Mouse (Mus musculus) CH12.LX (cell line): ENCODE measurements around the gene Hist1h2bf. TPM values are rescaled to one million over a fixed set of nuclear protein-coding genes. Genes with fewer than 3 reads are reported as not detected.
"Not testable (repeated sequence)": the region's sequence is repeated elsewhere in the genome, so short reads cannot be mapped to it uniquely, and the experiment has no call there.

Experiments
- DNase-seq: peaks from one replicate; pipeline ENCODE4 v3.0.0-alpha.2; 2013; ENCODE audit errors: extremely low read depth
- H3K27ac ChIP-seq: 2 replicates; pipeline ENCODE4 v1.5.1; 2012; ENCODE audit warnings: low read depth, mild to moderate bottlenecking, control low read depth, moderate library complexity; ENCODE audit not compliant: insufficient read depth
- H3K27me3 ChIP-seq: replicated peaks from 2 replicates; pipeline ENCODE3; 2012; ENCODE audit warnings: inconsistent platforms
- H3K36me3 ChIP-seq, 2 experiments: replicated peaks in 1 of 2; 2 replicates each; pipeline versions ENCODE3 to v1.6.1; 2012; ENCODE audit warnings: inconsistent platforms in 1 of 2, low read length in 1 of 2, mild to moderate bottlenecking in 1 of 2, mixed read lengths in 1 of 2, moderate library complexity in 1 of 2; ENCODE audit not compliant: control insufficient read depth in 1 of 2, insufficient read depth in 1 of 2
- H3K4me1 ChIP-seq, 2 experiments: 2 replicates each; pipeline ENCODE4 v1.6.1; 2012; ENCODE audit warnings: inconsistent platforms in 1 of 2, moderate library complexity in 1 of 2; ENCODE audit not compliant: insufficient read depth in 2 of 2, control insufficient read depth in 1 of 2
- H3K4me2 ChIP-seq: 2 replicates; pipeline ENCODE4 v1.6.1; 2012; ENCODE audit warnings: low read depth, mild to moderate bottlenecking, control low read depth; ENCODE audit not compliant: poor library complexity, insufficient read depth, severe bottlenecking
- H3K4me3 ChIP-seq, 3 experiments: fragments of 150-350 bp in 1 of 3; sonication (generic) in 1 of 3; replicated peaks in 1 of 3; 2 replicates each; pipeline versions ENCODE3 to v1.5.1; 2011 to 2012; ENCODE audit warnings: low read depth in 2 of 3, low read length in 2 of 3, mild to moderate bottlenecking in 2 of 3, moderate library complexity in 2 of 3, control low read depth in 1 of 3, improper control_type of control experiment in 1 of 3, inconsistent platforms in 1 of 3, mixed read lengths in 1 of 3; ENCODE audit not compliant: poor library complexity in 1 of 3
- H3K79me2 ChIP-seq: replicated peaks from 2 replicates; pipeline ENCODE4 v1.6.1; 2012; ENCODE audit warnings: mild to moderate bottlenecking, moderate library complexity; ENCODE audit not compliant: control insufficient read depth, poor library complexity, insufficient read depth, severe bottlenecking; ENCODE audit errors: extremely low read depth
- H3K9ac ChIP-seq: 2 replicates; pipeline ENCODE4 v1.6.1; 2012; ENCODE audit warnings: low read depth, mild to moderate bottlenecking, control low read depth, moderate library complexity; ENCODE audit not compliant: insufficient read depth
- H3K9me3 ChIP-seq: replicated peaks from 2 replicates; pipeline ENCODE3; 2012; ENCODE audit warnings: low read length, inconsistent platforms, mixed read lengths
- BHLHE40 ChIP-seq: IDR thresholded peaks from 2 replicates; pipeline ENCODE4 v1.6.1; 2011; ENCODE audit warnings: mild to moderate bottlenecking, low read depth, low read length, improper control_type of control experiment
- CHD1 ChIP-seq: IDR thresholded peaks from 2 replicates; pipeline ENCODE4 v1.6.1; 2012; ENCODE audit warnings: low read depth, low read length, improper control_type of control experiment, inconsistent platforms
- CTCF ChIP-seq, 2 experiments: IDR thresholded peaks in 1 of 2; conservative IDR thresholded peaks in 1 of 2; 2 replicates each; pipeline ENCODE4 v1.5.1; 2011 to 2012; ENCODE audit warnings: low read depth in 2 of 2, low read length in 2 of 2, improper control_type of control experiment in 1 of 2, inconsistent platforms in 1 of 2, mild to moderate bottlenecking in 1 of 2, moderate library complexity in 1 of 2
- E2F4 ChIP-seq: IDR thresholded peaks from 2 replicates; pipeline ENCODE4 v1.6.1; 2011; ENCODE audit warnings: low read depth, low read length, improper control_type of control experiment; ENCODE audit not compliant: insufficient replicate concordance
- ELF1 ChIP-seq: IDR thresholded peaks from 2 replicates; pipeline ENCODE4 v1.6.1; 2014; ENCODE audit warnings: low read depth, mild to moderate bottlenecking, inconsistent platforms, low read length, improper control_type of control experiment
- ETS1 ChIP-seq: conservative IDR thresholded peaks from 2 replicates; pipeline ENCODE4 v1.6.1; 2012; ENCODE audit warnings: low read depth, mild to moderate bottlenecking, inconsistent platforms, low read length, improper control_type of control experiment, moderate library complexity
- HCFC1 ChIP-seq: IDR thresholded peaks from 2 replicates; pipeline ENCODE4 v1.6.1; 2012; ENCODE audit warnings: low read depth, mild to moderate bottlenecking, inconsistent platforms, low read length, improper control_type of control experiment
- IRF4 ChIP-seq: IDR thresholded peaks from 2 replicates; pipeline ENCODE4 v1.6.1; 2014; ENCODE audit warnings: low read depth, mild to moderate bottlenecking, inconsistent platforms, low read length, improper control_type of control experiment
- JUN ChIP-seq: IDR thresholded peaks from 2 replicates; pipeline ENCODE4 v1.6.1; 2011; ENCODE audit warnings: low read depth, mild to moderate bottlenecking, low read length, improper control_type of control experiment, moderate library complexity; ENCODE audit not compliant: insufficient read depth
- JUND ChIP-seq: conservative IDR thresholded peaks from 2 replicates; pipeline ENCODE4 v1.6.1; 2011; ENCODE audit warnings: low read depth, low read length, improper control_type of control experiment
- KAT2A ChIP-seq: IDR thresholded peaks from 2 replicates; pipeline ENCODE4 v1.6.1; 2012; ENCODE audit warnings: low read length, improper control_type of control experiment, inconsistent platforms; ENCODE audit not compliant: insufficient replicate concordance
- MAFK ChIP-seq: IDR thresholded peaks from 2 replicates; pipeline ENCODE4 v1.6.1; 2011; ENCODE audit warnings: low read length, improper control_type of control experiment; ENCODE audit not compliant: insufficient replicate concordance
- MAX ChIP-seq: IDR thresholded peaks from 2 replicates; pipeline ENCODE4 v1.6.1; 2011; ENCODE audit warnings: low read length, improper control_type of control experiment
- MEF2A ChIP-seq: IDR thresholded peaks from 2 replicates; pipeline ENCODE4 v1.6.1; 2014; ENCODE audit warnings: low read depth, mild to moderate bottlenecking, inconsistent platforms, low read length, improper control_type of control experiment, borderline replicate concordance
- MXI1 ChIP-seq: IDR thresholded peaks from 2 replicates; pipeline ENCODE4 v1.6.1; 2011; ENCODE audit warnings: mild to moderate bottlenecking, low read depth, low read length, improper control_type of control experiment
- MYC ChIP-seq: IDR thresholded peaks from 2 replicates; pipeline ENCODE4 v1.6.1; 2011; ENCODE audit warnings: low read depth, mild to moderate bottlenecking, improper control_type of control experiment, low read length
- NELFE ChIP-seq: IDR thresholded peaks from 2 replicates; pipeline ENCODE4 v1.6.1; 2011; ENCODE audit warnings: low read depth, low read length, improper control_type of control experiment
- PAX5 ChIP-seq: IDR thresholded peaks from 2 replicates; pipeline ENCODE4 v1.6.1; 2012; ENCODE audit warnings: low read length, inconsistent platforms, mixed read lengths
- POLR2A ChIP-seq: IDR thresholded peaks from 2 replicates; pipeline ENCODE4 v1.6.1; 2011; ENCODE audit warnings: low read depth, mild to moderate bottlenecking, improper control_type of control experiment, low read length
- POLR2AphosphoS2 ChIP-seq: IDR thresholded peaks from 2 replicates; pipeline ENCODE4 v1.6.1; 2011; ENCODE audit warnings: low read depth, low read length, improper control_type of control experiment
- RCOR1 ChIP-seq: conservative IDR thresholded peaks from 2 replicates; pipeline ENCODE4 v1.6.1; 2012; ENCODE audit warnings: low read depth, mild to moderate bottlenecking, inconsistent platforms, low read length, improper control_type of control experiment
- SIN3A ChIP-seq: IDR thresholded peaks from 2 replicates; pipeline ENCODE4 v1.6.1; 2012; ENCODE audit warnings: low read length, improper control_type of control experiment, inconsistent platforms
- SMC3 ChIP-seq: IDR thresholded peaks from 2 replicates; pipeline ENCODE4 v1.6.1; 2011; ENCODE audit warnings: low read depth, low read length, improper control_type of control experiment
- TBP ChIP-seq: conservative IDR thresholded peaks from 2 replicates; pipeline ENCODE4 v1.6.1; 2011; ENCODE audit warnings: low read depth, low read length, improper control_type of control experiment
- TCF12 ChIP-seq: IDR thresholded peaks from 2 replicates; pipeline ENCODE4 v1.6.1; 2014; ENCODE audit warnings: low read depth, mild to moderate bottlenecking, inconsistent platforms, low read length, improper control_type of control experiment
- UBTF ChIP-seq: IDR thresholded peaks from 2 replicates; pipeline ENCODE4 v1.6.1; 2012; ENCODE audit warnings: low read depth, mild to moderate bottlenecking, inconsistent platforms, low read length, improper control_type of control experiment, moderate library complexity
- USF2 ChIP-seq: conservative IDR thresholded peaks from 2 replicates; pipeline ENCODE4 v1.6.1; 2011; ENCODE audit warnings: low read depth, low read length, improper control_type of control experiment
- ZC3H11A ChIP-seq: IDR thresholded peaks from 2 replicates; pipeline ENCODE4 v1.6.1; 2012; ENCODE audit warnings: low read depth, mild to moderate bottlenecking, inconsistent platforms, low read length, improper control_type of control experiment
- ZMIZ1 ChIP-seq: IDR thresholded peaks from 2 replicates; pipeline ENCODE4 v1.6.1; 2012; ENCODE audit warnings: low read depth, mild to moderate bottlenecking, inconsistent platforms, low read length, improper control_type of control experiment
- ZNF384 ChIP-seq: IDR thresholded peaks from 2 replicates; pipeline ENCODE4 v1.6.1; 2012; ENCODE audit warnings: low read depth, low read length, improper control_type of control experiment, inconsistent platforms
- dilution Hi-C: fragments of 300-500 bp; cut with MboI; formaldehyde crosslinking; loops from 2 replicates; pipeline ENCODE4 v1.14.3; 2020; ENCODE audit warnings: low sequenced_read_pairs; ENCODE audit not compliant: extremely low pct_unique_long_range_greater_than_20kb, extremely low pct_ligation_motif_present
- in situ Hi-C: fragments of 300-500 bp; cut with MboI; formaldehyde crosslinking; loops from 3 replicates; pipeline ENCODE4 v1.14.3; 2019; ENCODE audit warnings: low sequenced_read_pairs, low pct_ligation_motif_present, low pct_unique_long_range_greater_than_20kb, mixed read lengths
- polyA plus RNA-seq: library from polyadenylated mRNA; unstranded; fragments of >175 nt; gene quantifications from 2 replicates; pipeline ENCODE4 v1.2.1, GENCODE M21; 2012; ENCODE audit warnings: low read depth; ENCODE audit not compliant: insufficient read length
- total RNA-seq, 2 experiments: library from RNA; depleted of rRNA; stranded (reverse); fragments of 300-350 nt in 1 of 2; fragments of >200 nt in 1 of 2; gene quantifications; 2 replicates each; pipeline ENCODE4 v1.2.3; 2012 to 2014

Hist1h2bf gene
- total and polyA plus RNA-seq, 3 experiments = 1.7 to 1,243 (median 50.8) TPM

- TF ChIP-seq SMC3 (no peak), POLR2AphosphoS2 (no peak), USF2 (no peak), PAX5 (no peak), ZC3H11A (no peak), RCOR1 (no peak), MXI1 (0 out of 2 replicates have a peak, but pooled peaks have one; percentile 5), ZNF384 (no peak)
- TF ChIP-seq, all 38 proteins: peak for 10
Observed at GRCm38 (mm10) chr13:23562699-23563462, 11.1 kb downstream of the Hist1h2bf start (continued).

- H3K27me3 ChIP-seq, H3K79me2 ChIP-seq, H3K9me3 ChIP-seq, dilution Hi-C loops, H3K36me3 ChIP-seq: not testable (repeated sequence)
- Histone ChIP-seq H3K4me3 (peak within 1 kb of the TSS; percentile 35 to 58 (median 49)), H3K4me2 (peak within 1 kb of the TSS; percentile 99), H3K9ac (peak within 1 kb of the TSS; percentile 100), H3K4me1 (peaks cover 3 to 27% of the 10 kb centered on the region in 2 experiments; a peak in 2 of 4 replicates), H3K27ac (peak within 1 kb of the TSS; percentile 97)
- TF ChIP-seq MEF2A (peak; percentile 62; the same call in 1 of the 2 replicates), MXI1 (peak; percentile 61; the same call in 1 of the 2 replicates), KAT2A (0 out of 2 replicates have a peak, but pooled peaks have one; percentile 63), TBP (peak; percentile 99), SIN3A (peak; percentile 80), RCOR1 (0 out of 2 replicates have a peak, but pooled peaks have one; percentile 58), IRF4 (peak; percentile 49), JUND (peak; percentile 60), UBTF (peak; percentile 95), MYC (peak; percentile 25; the same call in 1 of the 2 replicates), MAFK (0 out of 2 replicates have a peak, but pooled peaks have one; percentile 24), BHLHE40 (peak; percentile 41; the same call in 1 of the 2 replicates), JUN (peak; percentile 54), NELFE (peak; percentile 100), MAX (0 out of 2 replicates have a peak, but pooled peaks have one; percentile 70), HCFC1 (peak; percentile 80), ELF1 (peak; percentile 99), POLR2A (peak; percentile 98), ETS1 (0 out of 2 replicates have a peak, but pooled peaks have one; percentile 17), CHD1 (0 out of 2 replicates have a peak, but pooled peaks have one; percentile 33), CTCF (conservative IDR thresholded peaks at IDR 0.05 in 1 of 2, IDR thresholded peaks at IDR 0.05 in 1 of 2; ENCODE audit: low read depth in 2 of 2, low read length in 2 of 2) (0 out of 4 replicates have a peak, but pooled peaks of 1 of the 2 experiments have one; percentile 0), E2F4 (peak; percentile 86; the same call in 1 of the 2 replicates), TCF12 (peak; percentile 84), POLR2AphosphoS2 (peak; percentile 98), ZMIZ1 (peak; percentile 100)
- peak; percentile 98 for DNase-seq
- in situ Hi-C loops = loop anchor here (25.0 kb wide), 1 partner anchor 1825 kb away; the partner anchor contains the start of gene Hist1h4j
Observed at GRCm38 (mm10) chr13:23561883-23562659, 11.9 kb downstream of the Hist1h2bf start, which contains the start of gene Hist1h3e. Gene Hist1h3e (minus strand): TSS chr13:23562369.
